Mouse (Mus musculus): ENCODE data around the gene Nol9. TPM values are rescaled to one million over a fixed set of nuclear protein-coding genes. Genes with fewer than 3 reads are reported as not detected.

Nol9 gene
- polyA plus RNA-seq, 1 experiment: 14.3 TPM

- TF ChIP-seq POLR2A (IDR thresholded peaks at IDR 0.05; ENCODE audit: low read depth, low read length) (peak; percentile 21; the same call in 1 of the 2 replicates), CTCF (IDR thresholded peaks at IDR 0.05; ENCODE audit: extremely low read depth, insufficient read length, insufficient replicate concordance, low read depth, low read length) (no peak)
- Histone ChIP-seq H3K4me1 (ENCODE audit: control insufficient read depth, insufficient read depth, insufficient read length, low read length) (peaks cover 23% of the 10 kb centered on the region), H3K4me3 (ENCODE audit: low read depth, low read length) (peak overlapping the region; percentile 85), H3K36me3 (ENCODE audit: control insufficient read depth, insufficient read depth, low read length) (no peaks in the 10 kb centered on the region), H3K27me3 (ENCODE audit: control insufficient read depth, insufficient read depth, low read length) (no peaks in the 10 kb centered on the region), H3K27ac (ENCODE audit: insufficient read depth, low read depth, low read length) (peak overlapping the region; percentile 59)
- 17% methylated on average over 8 of the region's 8 CpGs for WGBS
These were observed 31.5 kb upstream of the Nol9 start for GRCm38 (mm10) chr4:152007481-152008147.

DNA sequence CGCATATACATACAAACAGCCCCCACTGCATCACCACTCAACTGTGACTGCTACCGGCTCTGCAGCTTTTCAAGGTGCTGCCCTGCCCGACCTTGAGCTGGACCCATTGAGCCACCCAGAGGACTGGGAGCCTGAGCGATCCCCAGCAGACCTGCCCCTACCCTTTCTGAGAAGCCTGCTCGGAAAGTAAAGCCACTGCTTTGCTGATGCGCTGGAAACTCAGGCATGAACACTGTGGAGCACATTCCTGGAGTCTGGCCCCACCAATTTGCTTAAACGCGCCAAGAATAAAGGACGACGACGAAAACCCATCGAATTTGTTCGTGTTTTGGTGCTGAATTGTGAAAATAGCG is 31.0 kb upstream of the Nol9 start:
- Histone ChIP-seq H3K36me3 (ENCODE audit: control insufficient read depth, insufficient read depth, low read length) (peaks cover 1% of the 10 kb centered on the region; the same call in 1 of the 2 replicates), H3K27ac (ENCODE audit: insufficient read depth, low read depth, low read length) (peak overlapping the region; percentile 59), H3K4me3 (ENCODE audit: low read depth, low read length) (peak overlapping the region; percentile 85), H3K27me3 (ENCODE audit: control insufficient read depth, insufficient read depth, low read length) (no peaks in the 10 kb centered on the region), H3K4me1 (ENCODE audit: control insufficient read depth, insufficient read depth, insufficient read length, low read length) (peaks cover 28% of the 10 kb centered on the region)
- WGBS: under 1% methylated on average over 14 of the region's 14 CpGs
- no peak for TF ChIP-seq POLR2A (IDR thresholded peaks at IDR 0.05; ENCODE audit: low read depth, low read length)
- no peak for TF ChIP-seq CTCF (IDR thresholded peaks at IDR 0.05; ENCODE audit: extremely low read depth, insufficient read length, insufficient replicate concordance, low read depth, low read length)

GRCm38 (mm10) chr4:152008622-152009075 is 30.5 kb upstream of the Nol9 start, which contains the start of gene Klhl21:
Gene Klhl21 (plus strand): TSS chr4:152008803.
- Histone ChIP-seq H3K4me1 (ENCODE audit: control insufficient read depth, insufficient read depth, insufficient read length, low read length) (peaks cover 29% of the 10 kb centered on the region), H3K27ac (ENCODE audit: insufficient read depth, low read depth, low read length) (peak within 1 kb of the TSS; percentile 83), H3K36me3 (ENCODE audit: control insufficient read depth, insufficient read depth, low read length) (peaks cover 1% of the 10 kb centered on the region; the same call in 1 of the 2 replicates), H3K27me3 (ENCODE audit: control insufficient read depth, insufficient read depth, low read length) (no peaks in the 10 kb centered on the region), H3K4me3 (ENCODE audit: low read depth, low read length) (peak within 1 kb of the TSS; percentile 85)
- under 1% methylated on average over 45 of the region's 45 CpGs for WGBS
- TF ChIP-seq POLR2A (IDR thresholded peaks at IDR 0.05; ENCODE audit: low read depth, low read length) (peak; percentile 95), CTCF (IDR thresholded peaks at IDR 0.05; ENCODE audit: extremely low read depth, insufficient read length, insufficient replicate concordance, low read depth, low read length) (no peak)

GRCm38 (mm10) chr4:152009076-152010051 is 29.8 kb upstream of the Nol9 start:
- Histone ChIP-seq H3K27me3 (ENCODE audit: control insufficient read depth, insufficient read depth, low read length) (no peaks in the 10 kb centered on the region), H3K36me3 (ENCODE audit: control insufficient read depth, insufficient read depth, low read length) (peaks cover 1% of the 10 kb centered on the region; the same call in 1 of the 2 replicates), H3K4me3 (ENCODE audit: low read depth, low read length) (peak overlapping the region; percentile 85), H3K27ac (ENCODE audit: insufficient read depth, low read depth, low read length) (peak overlapping the region; percentile 83), H3K4me1 (ENCODE audit: control insufficient read depth, insufficient read depth, insufficient read length, low read length) (peaks cover 29% of the 10 kb centered on the region)
- TF ChIP-seq POLR2A (IDR thresholded peaks at IDR 0.05; ENCODE audit: low read depth, low read length): no peak
- no peak for TF ChIP-seq CTCF (IDR thresholded peaks at IDR 0.05; ENCODE audit: extremely low read depth, insufficient read length, insufficient replicate concordance, low read depth, low read length)
- WGBS: under 1% methylated on average over 115 of the region's 115 CpGs

DNA sequence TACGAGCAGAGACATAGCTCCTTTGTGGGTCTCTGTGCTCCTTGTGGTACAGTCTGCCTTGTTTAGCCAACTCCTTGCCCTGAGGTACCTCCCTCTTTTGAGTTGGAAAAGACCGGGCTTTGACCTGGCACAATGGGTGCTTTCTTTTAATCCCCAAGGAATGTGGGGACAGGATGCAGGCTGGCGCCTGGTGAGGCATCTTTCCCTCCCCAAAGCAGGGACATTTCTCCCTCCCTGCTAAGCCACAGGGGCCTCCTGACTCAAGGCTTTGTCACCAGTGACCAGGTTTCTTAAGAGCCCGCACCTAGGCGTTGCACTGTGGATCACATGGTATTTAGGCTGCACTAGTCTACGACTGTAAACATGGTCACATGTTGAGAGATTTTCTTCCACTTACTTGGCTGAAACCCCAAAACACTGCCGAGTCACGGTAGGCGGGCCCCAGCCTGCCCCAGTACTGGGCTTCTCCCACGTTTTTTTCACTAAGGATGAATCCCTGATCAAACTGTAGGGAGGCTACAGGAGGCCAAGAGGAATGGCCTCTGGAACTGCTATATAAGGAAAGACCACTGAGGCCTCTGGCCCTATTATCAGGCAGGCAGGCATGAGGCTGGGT is 28.9 kb upstream of the Nol9 start:
- H3K4me1 ChIP-seq (ENCODE audit: control insufficient read depth, insufficient read depth, insufficient read length, low read length): peaks cover 29% of the 10 kb centered on the region
- H3K27me3 ChIP-seq (ENCODE audit: control insufficient read depth, insufficient read depth, low read length): no peaks in the 10 kb centered on the region
- 3% methylated on average over 10 of the region's 10 CpGs for WGBS
- TF ChIP-seq POLR2A (IDR thresholded peaks at IDR 0.05; ENCODE audit: low read depth, low read length) (no peak), CTCF (IDR thresholded peaks at IDR 0.05; ENCODE audit: extremely low read depth, insufficient read length, insufficient replicate concordance, low read depth, low read length) (no peak)
- H3K27ac ChIP-seq (ENCODE audit: insufficient read depth, low read depth, low read length): peak overlapping the region; percentile 10; the same call in 1 of the 2 replicates
- H3K36me3 ChIP-seq (ENCODE audit: control insufficient read depth, insufficient read depth, low read length): peaks cover 2% of the 10 kb centered on the region; the same call in 1 of the 2 replicates
- peak overlapping the region; percentile 85 for H3K4me3 ChIP-seq (ENCODE audit: low read depth, low read length)

DNA sequence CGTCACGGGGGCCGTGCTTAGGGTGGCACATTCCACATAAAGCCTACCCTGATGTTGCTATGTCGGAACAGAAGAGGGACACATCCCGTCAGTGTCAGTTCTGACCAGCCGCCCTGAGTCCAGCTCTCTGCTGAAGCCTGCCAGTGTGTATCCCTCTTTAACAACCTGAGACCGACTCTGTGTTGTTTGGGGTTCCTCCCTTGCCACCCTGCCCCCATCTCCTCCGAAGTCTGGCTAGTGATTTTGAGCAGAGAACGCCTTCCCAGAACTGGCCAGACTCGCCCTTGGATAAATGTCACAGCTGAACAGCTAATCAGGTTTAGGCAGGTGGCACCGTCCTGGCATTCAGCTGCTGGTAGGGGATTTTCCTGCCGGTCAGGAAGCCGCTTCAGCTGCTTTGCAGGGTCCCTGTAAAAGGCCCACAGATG is 28.4 kb upstream of the Nol9 start:
- H3K27ac ChIP-seq (ENCODE audit: insufficient read depth, low read depth, low read length): peak overlapping the region; percentile 10
- peak overlapping the region; percentile 85 for H3K4me3 ChIP-seq (ENCODE audit: low read depth, low read length)
- peaks cover 29% of the 10 kb centered on the region for H3K4me1 ChIP-seq (ENCODE audit: control insufficient read depth, insufficient read depth, insufficient read length, low read length)
- peaks cover 7% of the 10 kb centered on the region for H3K36me3 ChIP-seq (ENCODE audit: control insufficient read depth, insufficient read depth, low read length)
- TF ChIP-seq CTCF (IDR thresholded peaks at IDR 0.05; ENCODE audit: extremely low read depth, insufficient read length, insufficient replicate concordance, low read depth, low read length): no peak
- TF ChIP-seq POLR2A (IDR thresholded peaks at IDR 0.05; ENCODE audit: low read depth, low read length): no peak
- 8% methylated on average over 13 of the region's 13 CpGs for WGBS
- no peaks in the 10 kb centered on the region for H3K27me3 ChIP-seq (ENCODE audit: control insufficient read depth, insufficient read depth, low read length)

All from small intestine, adult 2 months (tissue).